Mouse (Mus musculus) urinary bladder, postnatal 4 days (tissue): Measurements from ENCODE around the gene Ift20.

Experiments
- DNase-seq, 2 experiments: peaks; one replicate each; pipeline ENCODE4 v3.0.0; 2021 to 2022; ENCODE audit warnings: low spot score in 2 of 2

Ift20 gene

DNA sequence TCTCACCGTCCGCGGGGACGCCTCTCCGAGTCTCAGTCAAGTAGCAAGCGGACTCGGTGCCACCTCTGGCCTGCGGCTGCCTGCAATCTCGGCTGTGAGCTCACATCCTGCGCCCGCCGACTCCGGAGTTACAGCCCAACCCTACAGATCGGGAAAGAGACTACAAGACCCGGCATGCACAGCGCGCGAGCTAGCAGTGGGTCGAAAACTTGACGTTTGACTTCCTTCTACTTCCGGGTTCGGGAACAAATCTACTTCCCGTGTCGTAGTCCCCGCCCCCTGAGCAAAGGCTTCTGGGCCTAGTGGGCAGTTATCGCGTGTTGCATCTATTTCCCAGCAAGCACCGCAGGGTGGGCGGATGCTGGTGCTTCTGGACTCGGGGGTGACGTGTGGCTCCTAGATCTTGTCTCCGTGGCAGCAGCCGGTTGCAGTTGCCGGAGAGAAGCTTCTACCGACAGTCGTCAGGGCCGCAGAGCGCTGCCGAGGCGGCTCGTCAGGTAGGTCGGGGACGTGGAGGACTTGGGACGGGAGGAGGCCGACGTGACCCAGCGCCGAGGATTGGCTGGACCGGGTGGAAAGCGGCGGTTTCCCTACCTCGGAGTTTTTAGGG is at the start of gene Ift20, which contains the start of gene Tnfaip1:
Gene Ift20, plus strand, starts transcription at position 282 of the 610 bp plus-strand sequence.
Gene Tnfaip1, minus strand, starts transcription at position 253 of the 610 bp plus-strand sequence.
- DNase-seq, result peak; percentile 96 to 97

DNA sequence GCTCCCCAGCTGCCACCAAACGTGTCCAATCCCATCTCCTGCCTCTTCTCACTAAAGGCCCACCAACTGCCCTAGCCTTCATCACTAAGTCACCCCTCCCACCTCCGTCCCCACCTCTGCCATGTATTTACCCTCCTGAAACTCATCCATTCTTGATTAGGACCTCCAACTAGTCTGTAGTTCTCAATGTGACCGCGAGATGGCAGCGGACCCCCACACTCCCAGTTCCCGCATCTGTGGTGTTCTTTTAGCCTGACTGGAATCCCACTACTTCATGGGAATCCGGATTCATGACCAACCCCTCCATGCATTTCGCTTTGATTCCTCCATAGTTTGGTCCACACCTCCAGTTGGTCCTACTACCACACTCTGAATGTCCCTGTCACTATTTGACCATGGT is 48.0 kb upstream of the Ift20 start:
- peak; percentile 32 to 77 for DNase-seq

DNA sequence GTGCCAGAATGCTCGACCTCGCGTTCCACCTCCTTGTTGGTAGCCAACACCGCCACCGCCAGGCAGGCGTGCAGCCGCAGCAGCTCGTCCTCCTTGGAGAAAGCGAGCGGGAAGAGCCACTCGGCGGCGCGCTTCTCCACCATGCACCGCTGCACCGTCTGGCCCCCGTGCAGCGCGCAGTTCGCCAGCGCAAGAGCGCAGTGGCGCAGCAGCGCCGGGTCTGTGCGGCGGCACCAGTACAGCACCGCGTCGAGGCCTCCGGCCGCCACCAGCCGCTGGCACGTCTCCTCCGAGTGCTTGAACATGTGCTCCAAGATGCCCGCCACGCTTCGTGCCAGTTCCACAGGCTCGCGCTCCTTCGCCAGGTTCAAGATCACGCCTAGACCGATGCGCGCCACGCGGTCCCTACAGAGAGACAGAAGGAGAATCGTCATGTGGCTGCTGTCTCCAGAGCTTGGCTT is 45.4 kb upstream of the Ift20 start:
- DNase-seq, result no peak

DNA sequence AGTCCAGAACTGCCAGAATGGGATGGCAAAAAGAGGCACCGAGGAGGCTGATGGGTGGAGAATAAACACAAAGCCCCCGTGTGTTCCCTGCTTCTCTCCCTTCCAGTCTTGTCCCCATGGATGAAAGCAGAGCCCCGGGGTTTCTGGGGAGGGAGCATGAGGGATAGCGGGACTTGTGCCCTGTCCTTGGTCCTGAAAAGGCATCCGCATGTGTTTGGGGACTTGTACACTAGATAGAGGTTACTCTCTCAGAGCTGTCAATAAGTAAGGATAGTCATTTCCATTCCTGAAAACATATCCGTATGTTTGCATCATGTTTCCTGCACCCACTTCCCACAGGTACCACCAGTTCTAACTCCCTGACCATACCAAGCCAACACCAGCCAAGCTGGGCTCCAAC is 40.3 kb upstream of the Ift20 start:
- no peak for DNase-seq

DNA sequence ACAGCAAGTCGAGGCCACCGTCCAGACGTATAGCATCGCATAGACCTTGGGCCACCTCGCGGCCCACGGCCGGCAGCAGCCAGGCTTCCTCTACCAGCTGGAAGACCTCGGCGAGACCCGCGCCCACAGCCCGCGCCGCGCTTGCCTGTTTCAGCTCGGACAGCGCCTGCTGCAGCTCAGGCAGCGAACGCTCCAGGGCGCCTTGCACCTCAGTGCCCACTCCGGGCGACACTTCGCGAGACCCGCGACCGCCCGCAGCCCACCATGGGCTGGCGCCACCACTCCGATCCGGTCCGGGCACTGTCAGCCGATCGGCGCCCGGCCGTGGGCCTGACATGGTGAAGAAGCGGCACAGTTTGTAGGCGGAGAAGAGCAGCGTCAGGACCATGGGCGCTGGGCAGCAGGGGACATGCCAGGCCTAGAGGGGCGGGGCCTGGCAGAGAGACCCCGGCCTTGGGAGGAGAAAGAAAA is 39.1 kb upstream of the Ift20 start:
- DNase-seq, result no peak

DNA sequence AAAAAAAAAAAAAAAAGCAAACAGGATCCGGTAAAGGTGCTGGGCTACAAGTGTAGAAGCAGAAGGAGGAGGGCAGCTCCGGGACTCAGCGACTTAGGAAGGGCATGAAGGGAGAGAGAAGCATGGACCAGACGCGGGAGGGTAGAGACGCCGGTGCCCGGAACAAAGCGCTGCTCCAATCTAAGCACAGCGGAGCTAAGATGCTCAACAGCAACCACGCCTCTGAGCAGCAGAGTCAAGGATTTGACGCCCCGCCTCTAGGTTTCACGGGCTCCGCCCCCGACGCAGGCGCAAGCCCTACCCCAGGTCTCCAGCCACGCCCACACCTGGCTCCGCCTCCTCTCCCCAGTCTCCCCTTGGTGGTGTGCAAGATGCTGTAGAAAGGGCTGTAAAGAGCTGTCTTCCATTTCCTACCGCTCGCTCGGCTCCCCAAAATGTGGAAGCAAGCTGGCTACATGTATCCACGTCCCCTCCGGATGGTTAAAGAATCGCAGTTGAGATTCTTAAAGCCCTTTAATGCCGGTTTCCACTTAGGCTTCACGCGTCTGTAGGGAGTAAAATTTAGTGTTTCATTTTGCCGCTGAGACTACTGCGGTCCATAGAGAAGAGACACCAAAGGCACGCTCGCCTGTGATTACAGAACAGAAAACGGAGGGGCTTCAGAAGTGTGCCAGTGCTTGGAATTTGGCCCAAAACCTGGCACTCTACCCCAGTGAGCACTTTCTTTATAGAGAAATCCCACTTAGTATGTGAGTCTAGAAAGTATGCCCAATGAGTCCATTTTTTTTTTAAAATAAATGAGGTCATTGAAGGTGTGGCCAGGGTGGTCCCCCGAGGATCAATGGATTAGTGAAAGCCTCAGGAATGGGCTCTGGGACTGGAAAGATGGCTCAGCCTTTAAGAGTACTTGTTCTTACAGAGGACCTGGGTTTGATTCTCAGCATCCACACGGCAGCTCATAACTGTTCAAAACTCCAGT is 38.3 kb upstream of the Ift20 start, which contains the start of gene Sarm1:
Gene Sarm1, minus strand, starts transcription at position 211 of the 979 bp plus-strand sequence.
- peak; percentile 81 to 90 for DNase-seq

DNA sequence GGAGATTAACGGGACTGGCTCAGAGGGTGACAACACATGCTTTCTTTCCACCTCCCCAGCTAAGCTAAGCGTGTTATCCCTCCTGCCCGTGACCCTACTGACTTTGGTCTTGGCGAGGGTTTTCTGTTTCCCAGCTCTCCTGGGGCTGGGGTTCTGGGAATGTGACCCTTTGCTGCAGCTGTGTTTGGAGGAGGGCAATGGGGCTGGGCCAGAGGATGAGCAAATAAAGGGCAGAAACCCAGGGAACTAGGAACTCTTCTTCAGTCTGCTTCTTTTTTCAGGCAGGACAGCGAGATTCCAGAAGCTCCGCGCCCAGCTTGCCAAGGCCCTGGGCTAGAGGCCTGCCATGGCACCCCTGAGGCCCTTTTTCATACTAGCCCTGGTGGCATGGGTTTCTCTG is 37.2 kb upstream of the Ift20 start, which contains the start of gene Vtn:
Gene Vtn, plus strand, starts transcription at position 88 of the 400 bp plus-strand sequence.
- DNase-seq, result no peak

DNA sequence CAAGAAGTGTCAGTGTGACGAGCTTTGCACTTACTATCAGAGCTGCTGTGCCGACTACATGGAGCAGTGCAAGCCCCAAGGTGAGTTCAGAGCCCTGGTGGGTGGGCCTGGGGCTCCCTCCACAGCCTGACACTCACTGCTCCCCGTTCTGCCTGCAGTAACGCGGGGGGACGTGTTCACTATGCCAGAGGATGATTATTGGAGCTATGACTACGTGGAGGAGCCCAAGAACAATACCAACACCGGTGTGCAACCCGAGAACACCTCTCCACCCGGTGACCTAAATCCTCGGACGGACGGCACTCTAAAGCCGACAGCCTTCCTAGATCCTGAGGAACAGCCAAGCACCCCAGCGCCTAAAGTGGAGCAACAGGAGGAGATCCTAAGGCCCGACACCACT is 36.6 kb upstream of the Ift20 start:
- no peak for DNase-seq

DNA sequence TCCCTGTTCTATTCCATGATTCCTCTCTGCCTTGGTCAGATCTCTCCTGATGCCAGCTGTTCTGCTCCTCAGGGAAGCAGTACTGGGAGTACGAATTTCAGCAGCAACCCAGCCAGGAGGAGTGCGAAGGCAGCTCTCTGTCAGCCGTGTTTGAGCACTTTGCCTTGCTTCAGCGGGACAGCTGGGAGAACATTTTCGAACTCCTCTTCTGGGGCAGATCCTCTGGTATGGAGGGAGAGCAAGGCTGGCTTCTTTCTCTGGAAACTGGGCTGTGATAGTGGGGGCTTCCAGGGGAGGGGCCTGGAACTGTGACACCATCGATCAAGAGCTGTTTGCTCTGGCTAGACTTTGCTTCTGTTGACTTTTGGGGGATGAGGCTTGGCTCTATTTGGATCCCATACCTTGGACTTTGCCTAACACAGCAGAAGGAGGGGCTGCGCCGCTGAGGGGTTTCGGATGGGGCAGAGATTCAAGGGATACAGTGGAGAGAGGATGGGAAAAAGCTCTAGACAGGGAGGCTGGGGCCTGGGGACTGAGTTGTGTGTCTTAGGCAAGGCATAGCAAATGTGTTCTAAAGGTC is 35.4 kb upstream of the Ift20 start:
- DNase-seq, result no peak

DNA sequence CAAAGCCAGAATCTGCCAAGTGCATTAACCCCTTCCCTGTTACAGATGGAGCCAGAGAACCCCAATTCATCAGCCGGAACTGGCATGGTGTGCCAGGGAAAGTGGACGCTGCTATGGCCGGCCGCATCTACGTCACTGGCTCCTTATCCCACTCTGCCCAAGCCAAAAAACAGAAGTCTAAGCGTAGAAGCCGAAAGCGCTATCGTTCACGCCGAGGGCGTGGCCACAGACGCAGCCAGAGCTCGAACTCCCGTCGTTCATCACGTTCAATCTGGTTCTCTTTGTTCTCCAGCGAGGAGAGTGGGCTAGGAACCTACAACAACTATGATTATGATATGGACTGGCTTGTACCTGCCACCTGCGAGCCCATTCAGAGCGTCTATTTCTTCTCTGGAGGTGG is 34.6 kb upstream of the Ift20 start:
- DNase-seq, result no peak

DNA sequence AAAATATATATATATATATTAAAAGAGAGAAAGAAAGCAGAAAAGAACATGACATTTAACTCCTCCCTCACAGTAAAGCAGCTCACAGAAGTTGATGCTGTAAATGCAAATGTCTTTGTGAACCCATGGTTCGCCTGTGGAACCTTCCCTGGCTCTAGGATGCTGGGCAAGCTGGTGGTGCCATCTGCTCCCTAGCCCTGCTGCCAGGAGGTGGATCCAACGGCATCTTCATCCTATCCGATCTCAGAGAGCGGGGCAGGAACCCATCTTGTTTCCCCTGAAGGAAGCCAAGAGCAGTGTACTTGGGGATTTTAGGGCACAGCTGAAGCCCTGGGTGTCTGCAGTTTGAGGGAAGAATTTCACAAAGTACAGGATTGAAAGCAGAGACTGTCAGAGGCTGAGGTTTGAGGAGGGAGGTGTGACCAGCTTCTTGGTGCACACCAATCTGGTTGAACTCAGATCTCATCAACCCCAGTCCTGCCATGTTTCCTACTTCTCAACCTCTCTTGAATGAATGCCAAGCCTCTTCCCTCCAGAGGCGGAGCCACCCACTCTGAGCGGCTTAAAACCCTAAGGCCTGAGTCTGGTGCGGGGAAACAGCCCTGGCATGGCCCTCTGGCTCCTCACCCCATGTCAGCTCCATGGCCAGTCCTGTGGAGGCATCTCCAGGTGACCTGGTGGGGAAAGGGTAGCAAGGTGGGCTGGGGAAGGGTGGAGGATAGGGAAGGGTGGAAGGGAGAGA is 33.1 kb upstream of the Ift20 start, which contains the start of gene Sebox:
Gene Sebox, plus strand, starts transcription at position 539 of the 742 bp plus-strand sequence.
- no peak for DNase-seq

DNA sequence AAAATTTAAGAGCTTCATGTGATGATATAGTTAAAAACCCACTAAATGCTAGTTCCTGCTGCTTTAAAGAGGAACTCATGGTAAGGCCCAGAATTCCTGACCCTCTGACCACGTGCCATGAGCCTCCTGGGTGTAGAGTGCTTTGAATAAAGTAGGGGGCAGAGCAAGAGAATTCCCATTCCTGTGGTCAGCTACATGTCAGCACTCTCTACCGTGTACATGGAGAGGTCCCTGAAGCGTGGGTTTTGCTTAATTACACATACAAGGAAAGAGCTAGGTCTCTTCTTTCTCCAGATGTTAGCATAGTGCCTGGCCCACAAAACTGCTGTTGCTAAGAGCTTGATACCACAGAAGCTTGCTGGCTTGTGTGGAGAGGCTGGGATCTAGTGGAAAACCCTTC is 30.7 kb upstream of the Ift20 start:
- no peak for DNase-seq

DNA sequence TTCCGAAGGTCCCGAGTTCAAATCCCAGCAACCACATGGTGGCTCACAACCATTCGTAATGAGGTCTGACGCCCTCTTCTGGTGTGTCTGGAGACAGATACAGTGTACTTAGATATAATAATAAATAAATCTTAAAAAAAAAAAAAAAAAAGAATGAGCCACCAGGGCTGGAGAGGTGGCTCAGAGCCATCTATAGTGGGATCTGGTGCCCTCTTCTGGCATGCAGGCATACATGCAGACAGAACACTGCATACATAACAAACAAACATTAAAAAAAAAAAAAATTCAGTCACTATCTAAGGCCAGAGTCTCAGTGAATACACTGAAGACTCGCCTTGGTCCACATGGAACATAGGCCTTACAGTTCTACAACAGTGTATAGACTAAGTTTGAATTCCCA is 27.0 kb upstream of the Ift20 start:
- DNase-seq, result no peak

DNA sequence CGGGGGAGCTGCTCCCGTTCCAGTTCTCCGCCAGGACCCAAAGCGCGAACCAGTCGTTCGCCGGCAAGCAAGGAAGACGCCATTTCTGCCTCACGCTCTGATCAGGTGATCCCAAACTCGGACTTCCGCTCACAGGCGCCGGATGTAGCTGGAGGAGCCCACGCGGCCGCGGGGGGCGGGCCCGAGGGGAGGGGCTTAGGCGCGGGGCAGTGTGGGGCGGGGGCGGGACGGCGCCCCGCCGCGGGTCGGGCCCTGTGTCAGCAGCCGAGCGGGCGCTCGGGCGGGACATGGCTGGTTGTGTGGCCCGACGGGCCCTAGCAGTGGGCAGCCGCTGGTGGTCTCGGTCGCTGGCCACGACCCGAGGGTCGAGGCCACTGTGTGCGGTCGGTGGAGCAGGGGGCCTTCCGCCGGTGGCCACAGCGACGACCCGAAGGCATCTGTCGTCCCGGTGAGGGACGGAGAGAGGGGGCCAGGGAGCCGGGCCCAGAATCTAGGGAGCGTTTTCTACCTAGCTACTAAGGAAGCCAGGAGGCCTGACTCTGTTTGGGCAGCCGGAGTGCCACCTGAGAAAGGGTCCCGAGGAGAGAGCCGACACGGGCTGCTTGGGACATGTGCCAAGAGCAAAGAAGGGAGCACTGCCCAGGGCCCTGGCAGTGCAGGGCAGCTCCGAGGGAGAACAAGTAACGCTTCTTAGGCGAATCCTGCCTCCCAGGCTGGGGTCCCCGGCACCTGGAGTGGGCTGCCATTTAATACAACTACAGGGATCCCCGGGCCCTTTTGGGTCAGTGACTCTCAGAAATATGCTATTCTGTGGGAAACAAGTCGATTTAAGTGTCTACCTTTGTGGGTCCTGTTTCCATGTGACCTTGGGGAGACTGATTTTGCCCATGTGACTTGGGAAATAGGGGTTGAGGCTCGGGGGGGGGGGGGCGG is 23.9 kb upstream of the Ift20 start, which contains the start of the genes Tmem199 and Poldip2:
Gene Tmem199, minus strand, starts transcription at position 148 of the 933 bp plus-strand sequence.
Gene Poldip2, plus strand, starts transcription at position 169 of the 933 bp plus-strand sequence.
- peak; percentile 86 to 91 for DNase-seq

DNA sequence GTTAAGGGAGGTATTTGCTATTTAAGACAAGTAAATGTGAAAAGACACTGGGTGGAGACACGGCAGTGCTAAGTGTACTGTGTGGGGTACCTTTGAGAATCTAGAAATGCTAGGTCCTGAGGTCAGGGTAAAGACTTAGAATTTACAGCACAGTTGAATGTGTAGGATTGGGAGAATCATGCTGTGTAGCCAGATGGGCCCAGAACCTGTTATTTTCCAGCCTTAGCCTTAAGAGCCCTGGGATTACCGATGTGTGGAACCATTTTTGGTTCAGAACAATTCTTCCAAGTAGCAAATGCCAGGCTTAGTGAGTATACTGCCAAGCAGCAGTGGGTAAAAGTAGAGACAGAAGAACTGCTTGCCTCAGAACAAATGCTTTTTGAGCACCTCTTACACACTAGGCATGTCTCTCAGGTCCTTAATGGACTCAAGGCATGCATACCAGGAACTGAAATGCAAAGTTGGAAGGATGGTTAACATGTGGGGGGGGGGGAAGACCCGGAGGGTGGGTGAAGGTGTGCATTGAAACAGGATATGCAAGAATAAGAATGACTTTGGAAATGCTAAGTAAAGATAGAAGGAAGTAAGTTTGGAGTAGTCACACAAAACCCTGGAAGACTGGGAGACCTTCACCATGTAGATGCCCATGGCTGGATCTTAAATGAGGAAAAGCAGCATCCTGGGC is 22.9 kb upstream of the Ift20 start:
- DNase-seq, result no peak

DNA sequence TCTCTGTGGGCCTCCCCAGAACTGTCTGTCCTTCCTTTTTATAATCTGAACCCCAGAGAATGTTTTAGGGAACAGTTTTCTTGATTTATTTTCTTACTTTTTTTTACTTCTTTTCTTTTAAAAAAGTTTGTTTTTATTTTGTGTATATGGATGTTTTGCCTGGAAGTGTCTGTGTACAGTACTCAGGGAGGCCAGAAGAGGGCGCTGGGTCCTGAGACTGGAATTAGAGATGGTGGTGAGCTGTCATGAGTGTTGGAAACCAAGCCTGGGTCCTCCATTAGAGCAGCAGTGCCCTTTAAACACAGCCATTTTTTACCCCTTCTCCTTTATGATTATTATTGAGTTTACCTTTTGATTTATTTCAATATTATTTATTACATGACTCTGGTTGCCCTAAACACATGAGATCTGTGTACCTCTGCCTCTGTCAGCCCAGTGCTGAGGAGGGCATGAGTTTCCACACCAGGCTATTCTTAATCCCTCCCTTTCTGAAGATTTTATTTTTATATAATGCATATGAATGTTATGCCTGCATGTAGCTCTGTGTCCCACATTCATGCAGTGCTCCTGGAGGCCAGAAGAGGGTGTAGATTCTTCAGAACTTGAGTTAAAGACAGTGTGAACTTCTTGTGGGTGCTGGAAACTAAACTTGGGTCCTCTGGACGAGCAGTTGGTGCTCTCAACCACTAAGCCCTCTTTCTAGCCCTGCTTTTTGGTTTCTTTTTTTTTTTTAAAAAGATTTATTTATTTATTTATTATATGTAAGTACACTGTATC is 20.4 kb upstream of the Ift20 start:
- DNase-seq, result no peak

DNA sequence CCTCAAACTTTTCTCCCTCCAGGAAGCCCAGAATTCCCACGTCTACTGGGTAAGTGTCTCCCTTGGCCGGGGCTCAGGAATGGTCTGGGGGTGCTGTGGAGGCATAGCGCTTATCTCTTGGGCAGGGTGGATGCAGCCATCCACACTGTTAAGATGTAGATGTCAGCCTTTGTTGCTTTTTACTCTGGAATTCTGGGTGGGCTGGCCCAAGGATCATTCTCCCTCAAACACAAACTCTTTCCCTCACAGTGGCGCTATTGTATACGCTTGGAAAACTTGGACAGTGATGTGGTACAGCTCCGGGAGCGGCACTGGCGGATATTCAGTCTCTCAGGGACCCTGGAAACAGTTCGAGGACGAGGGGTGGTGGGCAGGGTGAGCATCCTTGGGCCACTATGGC is 17.2 kb upstream of the Ift20 start:
- DNase-seq, result no peak

DNA sequence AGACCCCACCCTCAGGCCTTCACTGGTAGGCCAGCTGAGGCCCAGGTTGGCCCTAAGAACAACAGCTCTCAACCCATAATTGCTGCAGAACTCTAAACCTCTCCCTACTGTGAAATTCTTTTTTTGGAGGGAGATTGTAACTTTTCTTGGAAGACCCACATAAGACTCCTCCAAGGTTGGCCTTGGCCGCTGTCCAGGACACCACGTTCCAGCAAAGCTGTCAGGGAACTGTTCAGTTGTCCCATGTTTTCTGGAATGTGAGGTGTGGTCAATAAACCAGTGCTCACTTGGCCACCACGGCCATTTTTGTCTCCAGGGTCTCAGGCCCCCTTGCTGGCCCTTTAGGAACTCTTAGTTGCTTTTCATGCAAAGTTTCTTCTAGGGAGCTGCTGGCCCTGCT is 14.3 kb upstream of the Ift20 start:
- DNase-seq, result no peak
